Mouse (Mus musculus): Measurements from ENCODE around the gene Gm42688. TPM values are rescaled to one million over a fixed set of nuclear protein-coding genes. Genes with fewer than 3 reads are reported as not detected.

The Gm42688 gene
- polyA plus RNA-seq, 1 experiment from 2014 or later = 3.7 TPM

GRCm38 (mm10) chr6:83068706-83069487 lies 32.5 kb upstream of the Gm42688 start:
- in situ Hi-C loops (cut with MboI; ENCODE audit: low pct_unique_long_range_greater_than_20kb) = no loop called here
- ChIA-PET CTCF (no interaction called here), POLR2A (interaction anchor here (0.5 to 0.6 kb wide), 2 partner anchors 8 to 36 kb away, joined by 3 to 4 read pairs; no protein-coding TSS in a partner anchor)
- peaks cover 54% of the 10 kb centered on the region for H3K27me3 ChIP-seq
- no peak for ATAC-seq
- TF ChIP-seq CTCF (IDR thresholded peaks at IDR 0.05) = no peak
- no peak for DNase-seq (ENCODE audit: low read depth, low spot score)

- DNase-seq (ENCODE audit: low read depth, low spot score) = no peak
- peaks cover 57% of the 10 kb centered on the region for H3K27me3 ChIP-seq
- no peak for TF ChIP-seq CTCF (IDR thresholded peaks at IDR 0.05)
- POLR2A ChIA-PET = interaction anchor here (0.5 kb wide), 1 partner anchor 35 kb away, joined by 4 read pairs; no protein-coding TSS in a partner anchor
- ATAC-seq = no peak
- in situ Hi-C loops (cut with MboI; ENCODE audit: low pct_unique_long_range_greater_than_20kb) = no loop called here
- CTCF ChIA-PET = no interaction called here
Observed at GRCm38 (mm10) chr6:83069488-83070246, 31.8 kb upstream of the Gm42688 start.

GRCm38 (mm10) chr6:83070247-83070310 lies 31.3 kb upstream of the Gm42688 start, which contains the start of gene Tlx2:
Gene Tlx2 (minus strand): TSS chr6:83070293.
- ChIA-PET CTCF (no interaction called here), POLR2A (no interaction called here)
- DNase-seq (ENCODE audit: low read depth, low spot score) (no peak), ATAC-seq (no peak)
- in situ Hi-C loops (cut with MboI; ENCODE audit: low pct_unique_long_range_greater_than_20kb) = no loop called here
- TF ChIP-seq CTCF (IDR thresholded peaks at IDR 0.05) = no peak
- peaks cover 57% of the 10 kb centered on the region for H3K27me3 ChIP-seq

DNA sequence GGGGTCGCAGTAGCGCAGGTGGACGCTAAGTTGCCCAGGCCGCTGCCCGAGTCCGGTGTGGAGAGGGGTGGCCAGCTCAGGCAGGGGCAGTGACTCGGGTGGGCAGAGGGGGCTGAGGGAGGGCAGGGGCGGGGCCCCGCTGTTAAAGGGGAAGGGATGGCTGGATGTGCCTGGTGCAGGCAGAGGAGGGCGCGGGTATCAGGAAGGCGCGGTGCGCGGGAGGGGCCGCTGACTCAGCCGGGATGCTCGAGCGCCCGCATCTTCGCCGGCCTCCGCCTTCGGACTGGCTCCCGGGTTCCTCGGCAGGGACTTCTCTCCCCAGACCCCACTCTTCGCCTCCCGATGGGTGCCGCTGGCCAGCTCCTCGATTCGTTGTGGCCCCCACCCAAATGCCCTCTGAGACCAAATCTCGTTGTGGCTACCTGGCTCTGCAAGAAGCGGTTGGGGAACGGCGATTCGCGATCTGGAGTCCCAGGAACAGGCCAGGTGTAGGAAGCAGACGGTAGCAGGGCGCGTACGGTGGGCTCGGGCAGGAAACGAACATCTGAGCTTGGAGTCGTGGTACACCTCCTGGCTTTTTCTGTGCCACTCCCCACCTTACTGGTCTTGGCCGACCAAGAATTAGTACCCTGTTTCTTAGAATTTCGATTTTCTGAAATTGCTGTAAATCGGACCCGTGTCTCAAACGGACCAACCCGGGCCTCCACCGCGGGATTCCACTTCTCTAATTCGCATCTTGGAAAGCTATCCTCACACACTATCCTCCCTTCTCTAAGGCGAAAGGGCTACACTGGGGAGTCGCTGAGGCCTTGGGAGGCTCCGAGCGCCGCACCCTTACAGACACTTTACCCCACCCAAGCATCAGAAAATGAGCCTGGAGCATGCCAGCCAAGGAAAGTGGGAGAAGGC lies 30.9 kb upstream of the Gm42688 start:
- ChIA-PET POLR2A (no interaction called here), CTCF (no interaction called here)
- ATAC-seq (no peak), DNase-seq (ENCODE audit: low read depth, low spot score) (no peak)
- TF ChIP-seq CTCF (IDR thresholded peaks at IDR 0.05) = no peak
- in situ Hi-C loops (cut with MboI; ENCODE audit: low pct_unique_long_range_greater_than_20kb) = no loop called here
- H3K27me3 ChIP-seq = peaks cover 57% of the 10 kb centered on the region

- CTCF ChIA-PET = no interaction called here
- in situ Hi-C loops (cut with MboI; ENCODE audit: low pct_unique_long_range_greater_than_20kb) = no loop called here
- TF ChIP-seq CTCF (IDR thresholded peaks at IDR 0.05) = no peak
- POLR2A ChIA-PET = no interaction called here
- DNase-seq (ENCODE audit: low read depth, low spot score) = no peak
- no peak for ATAC-seq
- H3K27me3 ChIP-seq = peaks cover 57% of the 10 kb centered on the region
Observed at GRCm38 (mm10) chr6:83071220-83071619, 30.2 kb upstream of the Gm42688 start.

GRCm38 (mm10) chr6:83074979-83075378 lies 26.4 kb upstream of the Gm42688 start:
- DNase-seq (ENCODE audit: low read depth, low spot score) = no peak
- POLR2A ChIA-PET = no interaction called here
- ATAC-seq = no peak
- no peak for TF ChIP-seq CTCF (IDR thresholded peaks at IDR 0.05)
- in situ Hi-C loops (cut with MboI; ENCODE audit: low pct_unique_long_range_greater_than_20kb) = no loop called here
- peaks cover 32% of the 10 kb centered on the region for H3K27me3 ChIP-seq
- CTCF ChIA-PET = interaction anchor here (0.7 to 2.4 kb wide), 4 partner anchors 26 to 78 kb away, joined by 3 to 15 read pairs (median 7); partner anchors contain the start of genes Ccdc142 and Gm42688

DNA sequence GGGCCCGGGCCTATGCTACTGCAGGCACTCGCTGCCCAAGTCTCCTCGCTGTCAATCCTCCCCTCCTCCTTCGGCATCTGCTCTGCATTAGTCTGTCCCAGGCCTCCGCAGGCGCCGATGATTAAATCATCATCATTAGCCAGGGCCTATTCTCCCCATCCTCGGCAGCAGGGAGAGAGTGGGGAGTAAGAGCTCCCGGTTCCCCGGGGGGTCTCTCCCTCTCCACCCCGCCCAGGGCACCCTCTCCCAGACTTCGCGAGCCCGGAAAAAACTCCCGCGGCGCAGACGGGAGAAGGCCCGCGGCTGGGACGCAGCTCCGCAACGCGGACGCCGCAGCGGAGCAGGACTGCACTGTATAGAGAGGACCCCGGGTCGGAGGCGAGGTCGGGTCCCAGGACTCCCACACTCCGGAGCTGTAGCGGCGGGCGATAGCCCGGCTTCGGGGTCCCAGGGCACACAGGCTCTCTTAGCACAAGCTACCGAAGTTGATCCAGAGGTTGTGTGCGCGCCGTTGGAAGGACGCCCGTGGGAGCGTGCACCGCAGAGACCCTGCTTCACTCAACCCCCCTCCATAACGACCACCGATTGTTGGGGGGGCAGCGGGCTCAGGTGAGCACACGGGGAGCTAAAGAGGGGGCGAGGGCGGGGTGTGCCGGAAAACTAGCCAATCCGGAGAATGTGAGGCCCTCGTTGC lies 23.6 kb upstream of the Gm42688 start, which contains the start of gene Pcgf1:
Gene Pcgf1, plus strand, starts transcription at position 240 of the 694 bp plus-strand sequence.
- ATAC-seq = peak; percentile 51

GRCm38 (mm10) chr6:83078324-83078858 lies 23.0 kb upstream of the Gm42688 start:
- no peak for TF ChIP-seq CTCF (IDR thresholded peaks at IDR 0.05)
- ChIA-PET POLR2A (interaction anchor here (0.5 to 1.7 kb wide), 9 partner anchors 10 to 105 kb away, joined by 3 to 7 read pairs (median 3); partner anchors contain the start of genes Aup1, Htra2, Rtkn and Wbp1), CTCF (interaction anchor here (0.7 to 1.8 kb wide), 7 partner anchors 9 to 87 kb away, joined by 3 to 13 read pairs (median 4); partner anchors contain the start of genes Ccdc142 and Gm42688)
- ATAC-seq (peak; percentile 75), DNase-seq (ENCODE audit: low read depth, low spot score) (peak; percentile 74)
- peaks cover 7% of the 10 kb centered on the region for H3K27me3 ChIP-seq
- in situ Hi-C loops (cut with MboI; ENCODE audit: low pct_unique_long_range_greater_than_20kb) = no loop called here

More for the DNA sequence above, 23.6 kb upstream of the Gm42688 start, which contains the start of gene Pcgf1:
- POLR2A ChIA-PET = interaction anchor here (1.0 to 1.7 kb wide), 7 partner anchors 18 to 81 kb away, joined by 3 to 7 read pairs (median 3); partner anchors contain the start of genes Aup1, Htra2, Rtkn and Wbp1
- DNase-seq (ENCODE audit: low read depth, low spot score) = no peak
- CTCF ChIA-PET = interaction anchor here (0.7 to 1.8 kb wide), 7 partner anchors 9 to 87 kb away, joined by 3 to 13 read pairs (median 4); partner anchors contain the start of genes Ccdc142 and Gm42688
- in situ Hi-C loops (cut with MboI; ENCODE audit: low pct_unique_long_range_greater_than_20kb) = no loop called here
- peaks cover 7% of the 10 kb centered on the region for H3K27me3 ChIP-seq
- no peak for TF ChIP-seq CTCF (IDR thresholded peaks at IDR 0.05)

GRCm38 (mm10) chr6:83080210-83080609 lies 21.2 kb upstream of the Gm42688 start:
- ATAC-seq = no peak
- ChIA-PET POLR2A (no interaction called here), CTCF (interaction anchor here (1.2 to 1.7 kb wide), 4 partner anchors 10 to 84 kb away, joined by 3 to 8 read pairs (median 6); partner anchors contain the start of genes Ccdc142 and Gm42688)
- no peak for TF ChIP-seq CTCF (IDR thresholded peaks at IDR 0.05)
- in situ Hi-C loops (cut with MboI; ENCODE audit: low pct_unique_long_range_greater_than_20kb) = loop anchor here (5.0 kb wide), 1 partner anchor 158 kb away; no protein-coding TSS in a partner anchor
- DNase-seq (ENCODE audit: low read depth, low spot score) = no peak
- H3K27me3 ChIP-seq = no peaks in the 10 kb centered on the region

Data from Patski (cell line).